Mouse (Mus musculus) frontal cortex, postnatal 25 days (tissue): ENCODE results near the gene Acbd4.
A peak's percentile ranks its signal among the peaks of the same experiment; 100 is the strongest.

Source experiments
- DNase-seq, 2 experiments: peaks; one replicate each; pipeline ENCODE4 v3.0.0; 2022; ENCODE audit warnings: low spot score in 2 of 2

Gene Acbd4

GRCm38 (mm10) chr11:103142441-103143182, 41.1 kb downstream of the Acbd4 start:
- DNase-seq = peak; percentile 66 to 79

GRCm38 (mm10) chr11:103144309-103145285, 43.1 kb downstream of the Acbd4 start:
- no peak for DNase-seq

- DNase-seq = no peak
These were observed 44.9 kb downstream of the Acbd4 start for GRCm38 (mm10) chr11:103146386-103146785.

GRCm38 (mm10) chr11:103147766-103148165, 46.3 kb downstream of the Acbd4 start:
- no peak for DNase-seq

- no peak for DNase-seq
These were observed 48.3 kb downstream of the Acbd4 start for GRCm38 (mm10) chr11:103149771-103150170.

GRCm38 (mm10) chr11:103158621-103159478, 57.4 kb downstream of the Acbd4 start:
- DNase-seq = peak; percentile 92 to 94

GRCm38 (mm10) chr11:103160738-103161137, 59.3 kb downstream of the Acbd4 start:
- no peak for DNase-seq

- no peak for DNase-seq
These were observed 60.0 kb downstream of the Acbd4 start for GRCm38 (mm10) chr11:103161449-103161848.
